Mouse (Mus musculus) spleen, adult 2 months (tissue): ENCODE measurements at regions not wholly inside any gene's neighbourhood (a gene's known extent, or its start where the extent isn't known, plus 50 kb on each side); places are given as distances from the start of the nearest gene placed in this dataset.

Source experiments
- DNase-seq, 2 experiments: peaks; one replicate each; pipeline versions ENCODE4 v3.0.0 to v3.0.0-alpha.2; 2012 to 2021; ENCODE audit warnings: low spot score in 2 of 2, low read depth in 1 of 2
- H3K27ac ChIP-seq: fragments of 200-500 bp; 2 replicates; pipeline ENCODE4 v1.5.1; 2012; ENCODE audit warnings: low read length, inconsistent platforms; ENCODE audit not compliant: insufficient read depth
- H3K27me3 ChIP-seq: fragments of 200-500 bp; 2 replicates; pipeline ENCODE4 v1.6.1; 2012; ENCODE audit warnings: mild to moderate bottlenecking, moderate library complexity, low read length, inconsistent platforms; ENCODE audit not compliant: control insufficient read depth, insufficient read depth
- H3K36me3 ChIP-seq: fragments of 200-500 bp; 2 replicates; pipeline ENCODE4 v1.6.1; 2012; ENCODE audit warnings: mild to moderate bottlenecking, low read length, inconsistent platforms; ENCODE audit not compliant: control insufficient read depth, insufficient read depth
- H3K4me1 ChIP-seq: fragments of 200-500 bp; 2 replicates; pipeline ENCODE4 v1.6.1; 2011; ENCODE audit warnings: inconsistent platforms; ENCODE audit not compliant: control insufficient read depth, insufficient read depth, insufficient read length
- H3K4me3 ChIP-seq: fragments of 200-500 bp; 2 replicates; pipeline ENCODE4 v1.5.1; 2011; ENCODE audit warnings: mild to moderate bottlenecking, inconsistent platforms; ENCODE audit not compliant: insufficient read depth, insufficient read length; ENCODE audit errors: extremely low read depth
- CTCF ChIP-seq: fragments of 200-500 bp; IDR thresholded peaks from 2 replicates; pipeline ENCODE4 v1.5.1; 2011; ENCODE audit warnings: mild to moderate bottlenecking, inconsistent platforms; ENCODE audit not compliant: insufficient read depth, insufficient read length, insufficient replicate concordance; ENCODE audit errors: extremely low read depth
- POLR2A ChIP-seq: fragments of 200-500 bp; IDR thresholded peaks from 2 replicates; pipeline ENCODE4 v1.6.1; 2011; ENCODE audit warnings: low read depth, low read length, inconsistent platforms
- WGBS: fragments of 180-500 bp; shearing (Covaris S2); methylation state at CpG from one replicate; pipeline ENCODE4 v1.1.7; 2018; 5-methylcytosine and 5-hydroxymethylcytosine counted together

DNA sequence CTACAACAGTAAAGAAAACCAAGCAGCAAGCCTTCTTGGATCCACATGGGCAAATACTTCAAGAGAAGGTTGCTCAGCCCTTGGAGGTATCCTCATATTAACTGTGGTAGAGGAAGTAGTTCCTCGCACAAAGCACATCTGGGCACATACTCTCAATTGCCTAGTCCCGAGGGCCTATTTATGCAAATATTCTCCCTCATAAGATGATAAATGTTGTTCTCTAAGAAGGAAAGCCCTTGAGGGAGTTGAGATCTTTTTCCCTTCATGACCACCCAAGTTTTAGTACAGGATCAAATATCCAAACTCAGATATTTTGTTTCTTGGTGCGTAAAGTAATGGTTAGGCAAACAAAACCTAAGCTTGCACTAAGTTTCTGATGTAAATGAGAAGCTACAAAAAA is 340.6 kb downstream of the Arl4a start:
- Histone ChIP-seq H3K27ac (no peak overlapping the region), H3K4me3 (no peak overlapping the region), H3K27me3 (no peaks in the 10 kb centered on the region), H3K4me1 (no peaks in the 10 kb centered on the region), H3K36me3 (no peaks in the 10 kb centered on the region)
- 56% methylated on average over 3 of the region's 3 CpGs for WGBS
- DNase-seq = no peak
- TF ChIP-seq POLR2A (no peak), CTCF (no peak)

DNA sequence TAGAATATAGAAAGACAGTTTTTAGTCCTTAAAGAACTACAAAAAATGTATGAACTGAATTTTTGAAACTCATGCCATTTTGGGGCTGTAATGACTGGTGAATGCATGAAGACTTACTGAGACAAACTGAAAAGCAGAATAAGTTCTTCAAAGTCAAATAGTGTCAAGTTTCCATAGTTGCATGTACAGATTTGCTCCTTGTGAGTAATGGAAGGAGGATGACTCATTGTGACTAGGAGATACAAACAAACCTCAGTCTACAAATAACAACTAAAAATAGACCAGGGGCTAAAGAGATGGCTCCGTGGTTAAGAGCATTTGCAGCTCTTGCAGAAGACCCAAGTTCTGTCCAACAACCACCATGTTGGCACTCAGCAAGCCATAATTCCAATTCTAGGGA is 342.5 kb downstream of the Arl4a start:
- H3K4me1 ChIP-seq = no peaks in the 10 kb centered on the region
- H3K4me3 ChIP-seq = no peak overlapping the region
- 54% methylated on average over 1 of the region's 1 CpGs for WGBS
- no peaks in the 10 kb centered on the region for H3K36me3 ChIP-seq
- no peak for DNase-seq
- TF ChIP-seq POLR2A = no peak
- TF ChIP-seq CTCF = no peak
- H3K27ac ChIP-seq = no peak overlapping the region
- no peaks in the 10 kb centered on the region for H3K27me3 ChIP-seq

DNA sequence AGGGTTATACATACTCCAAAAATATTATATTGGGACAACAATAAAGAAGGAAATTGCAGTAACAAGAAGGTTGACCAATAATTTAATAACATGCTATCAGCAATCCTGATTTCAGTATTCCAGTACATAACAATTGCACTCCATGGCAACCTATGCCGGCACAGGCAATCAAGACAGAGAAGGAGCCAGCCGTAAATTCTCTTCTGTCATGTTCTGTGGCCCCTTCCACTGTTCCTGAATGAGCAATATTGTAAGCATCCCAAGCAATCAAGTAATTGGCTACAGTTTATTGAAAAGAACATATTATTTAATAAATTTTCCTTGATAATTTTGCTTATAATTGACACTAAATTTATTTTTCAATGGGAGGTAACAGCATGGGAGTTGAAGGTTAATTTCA is 345.8 kb downstream of the Arl4a start:
- no peak overlapping the region for H3K4me3 ChIP-seq
- WGBS = 91% methylated on average over 2 of the region's 2 CpGs
- no peak for TF ChIP-seq POLR2A
- no peak for TF ChIP-seq CTCF
- no peaks in the 10 kb centered on the region for H3K27me3 ChIP-seq
- no peaks in the 10 kb centered on the region for H3K36me3 ChIP-seq
- H3K27ac ChIP-seq = no peak overlapping the region
- DNase-seq = no peak
- no peaks in the 10 kb centered on the region for H3K4me1 ChIP-seq

DNA sequence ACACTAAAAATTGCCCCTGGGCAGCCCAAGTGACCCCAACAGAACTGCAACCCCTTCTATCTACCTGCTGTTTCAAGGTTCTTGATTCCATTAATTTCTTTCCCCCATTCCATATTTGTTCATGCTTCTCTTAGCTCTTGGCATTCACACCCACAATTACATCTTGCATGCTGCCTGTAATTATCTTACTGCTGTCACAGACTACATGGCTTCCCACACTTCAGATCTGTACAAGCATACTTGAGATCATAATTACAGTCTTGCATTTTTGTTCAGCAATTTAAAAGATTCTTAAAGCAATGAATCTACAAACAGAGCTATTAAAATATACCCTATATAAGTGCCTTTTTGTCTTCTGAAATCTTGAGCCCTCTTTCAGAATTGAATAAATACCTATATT is 352.4 kb downstream of the Arl4a start:
- H3K27ac ChIP-seq = no peak overlapping the region
- DNase-seq = no peak
- no peaks in the 10 kb centered on the region for H3K4me1 ChIP-seq
- TF ChIP-seq POLR2A = no peak
- TF ChIP-seq CTCF = no peak
- H3K4me3 ChIP-seq = no peak overlapping the region
- no peaks in the 10 kb centered on the region for H3K36me3 ChIP-seq
- H3K27me3 ChIP-seq = no peaks in the 10 kb centered on the region

DNA sequence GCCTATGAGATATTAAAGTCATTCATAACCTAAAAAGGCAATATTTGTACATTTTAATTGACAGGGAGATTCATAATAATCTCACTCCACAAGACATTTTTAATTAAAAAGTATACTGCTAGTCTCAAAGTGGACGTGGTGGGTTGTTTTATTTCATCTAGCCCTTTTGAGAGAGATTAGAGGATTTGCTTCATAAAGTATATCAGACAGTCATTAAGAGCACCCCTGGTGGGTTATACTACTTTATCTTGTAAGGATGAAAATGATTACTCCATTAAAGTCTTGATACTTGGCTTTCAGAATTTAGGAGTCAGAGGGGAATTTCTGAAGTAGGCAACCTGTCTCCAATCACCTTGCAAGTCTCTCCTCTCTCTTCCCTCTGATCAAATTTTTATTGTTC is 355.7 kb downstream of the Arl4a start:
- H3K36me3 ChIP-seq = no peaks in the 10 kb centered on the region
- TF ChIP-seq POLR2A (no peak), CTCF (no peak)
- 84% methylated on average over 1 of the region's 1 CpGs for WGBS
- no peak overlapping the region for H3K4me3 ChIP-seq
- no peaks in the 10 kb centered on the region for H3K4me1 ChIP-seq
- DNase-seq = no peak
- H3K27me3 ChIP-seq = no peaks in the 10 kb centered on the region
- no peak overlapping the region for H3K27ac ChIP-seq

DNA sequence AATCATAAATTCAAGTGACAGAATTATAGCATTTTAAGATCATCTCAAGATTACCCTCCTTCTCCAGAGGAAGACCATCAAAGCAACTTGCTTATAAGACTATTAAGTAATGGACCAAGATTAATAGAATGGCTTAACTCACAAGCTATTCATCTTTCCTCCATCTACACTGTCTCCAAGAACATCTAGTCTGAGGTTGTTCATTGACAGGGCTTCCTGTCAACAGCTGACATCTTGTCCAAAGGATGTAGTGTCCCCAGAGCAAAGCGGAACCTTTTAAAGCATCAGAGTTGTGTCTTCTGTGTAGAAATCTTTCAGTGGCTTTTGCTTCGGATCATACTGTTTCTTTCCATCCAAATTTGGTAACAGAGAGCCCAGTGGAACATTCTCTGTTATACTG is 362.2 kb downstream of the Arl4a start:
- no peak for DNase-seq
- H3K27ac ChIP-seq = no peak overlapping the region
- H3K36me3 ChIP-seq = no peaks in the 10 kb centered on the region
- H3K27me3 ChIP-seq = no peaks in the 10 kb centered on the region
- H3K4me3 ChIP-seq = no peak overlapping the region
- no peaks in the 10 kb centered on the region for H3K4me1 ChIP-seq
- 83% methylated on average over 2 of the region's 2 CpGs for WGBS
- TF ChIP-seq CTCF (no peak), POLR2A (no peak)

DNA sequence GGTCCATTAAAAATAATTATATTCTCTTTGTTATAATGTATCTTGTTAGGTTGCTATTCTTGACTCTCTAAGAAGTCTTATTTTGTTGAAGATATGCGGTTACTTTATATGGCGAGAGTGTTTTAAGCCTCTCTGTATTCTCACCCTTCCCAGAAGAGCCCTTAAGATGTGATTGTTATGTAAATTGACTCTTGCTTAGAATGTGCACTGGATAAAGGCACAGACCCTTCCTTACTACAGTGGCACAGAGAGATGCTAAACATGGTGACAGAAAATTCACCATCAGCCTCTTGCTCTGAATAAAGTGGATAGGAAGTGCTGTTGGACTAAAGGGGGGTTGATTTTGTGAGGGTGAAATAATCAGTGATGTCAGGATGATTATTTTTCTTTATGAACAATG is 370.1 kb downstream of the Arl4a start:
- Histone ChIP-seq H3K27ac (no peak overlapping the region), H3K4me1 (no peaks in the 10 kb centered on the region), H3K4me3 (no peak overlapping the region), H3K36me3 (no peaks in the 10 kb centered on the region), H3K27me3 (no peaks in the 10 kb centered on the region)
- DNase-seq = no peak
- TF ChIP-seq CTCF (no peak), POLR2A (no peak)
- WGBS = 87% methylated on average over 2 of the region's 2 CpGs
